Mouse (Mus musculus) hindbrain, embryonic 14.5 days (tissue): ENCODE measurements at regions not wholly inside any gene's neighbourhood (a gene's known extent, or its start where the extent isn't known, plus 50 kb on each side); places are given as distances from the start of the nearest gene placed in this dataset.
A peak's percentile ranks its signal among the peaks of the same experiment; 100 is the strongest.

ENCODE experiments used
- ATAC-seq: fragments of 200-750 bp; cut with Nextera tagmentation; 2 replicates; pipeline ENCODE4 v1.8.0; 2017; ENCODE audit warnings: moderate number of reproducible peaks, mild to moderate bottlenecking, moderate TSS enrichment, moderate library complexity; ENCODE audit not compliant: low FRiP score
- DNase-seq: peaks from one replicate; pipeline ENCODE4 v3.0.0-alpha.2; 2015; ENCODE audit warnings: low spot score
- H3K27ac ChIP-seq: fragments of 300-500 bp; sonication (generic); 2 replicates; pipeline ENCODE4 v1.5.1; 2014; ENCODE audit warnings: mild to moderate bottlenecking, moderate library complexity
- H3K27me3 ChIP-seq: fragments of 300-500 bp; sonication (generic); 2 replicates; pipeline ENCODE4 v1.6.1; 2014; ENCODE audit warnings: mild to moderate bottlenecking, low read length, mixed read lengths; ENCODE audit not compliant: control insufficient read depth, insufficient read depth
- H3K36me3 ChIP-seq: fragments of 300-500 bp; sonication (generic); replicated peaks from 2 replicates; pipeline ENCODE4 v1.6.1; 2014; ENCODE audit not compliant: control insufficient read depth, insufficient read depth
- H3K4me1 ChIP-seq: fragments of 300-500 bp; sonication (generic); replicated peaks from 2 replicates; pipeline ENCODE4 v1.6.1; 2014; ENCODE audit warnings: antibody characterized with exemption, low read length, mixed read lengths; ENCODE audit not compliant: control insufficient read depth, insufficient read depth
- H3K4me2 ChIP-seq: fragments of 300-500 bp; sonication (generic); replicated peaks from 2 replicates; pipeline ENCODE4 v1.6.1; 2014; ENCODE audit warnings: mild to moderate bottlenecking, moderate library complexity
- H3K4me3 ChIP-seq: fragments of 300-500 bp; sonication (generic); replicated peaks from 2 replicates; pipeline ENCODE4 v1.5.1; 2014; ENCODE audit warnings: mild to moderate bottlenecking, low read length
- H3K9ac ChIP-seq: fragments of 300-500 bp; sonication (generic); 2 replicates; pipeline ENCODE4 v1.6.1; 2014
- H3K9me3 ChIP-seq: fragments of 300-500 bp; sonication (generic); 2 replicates; pipeline ENCODE4 v1.6.1; 2016; ENCODE audit warnings: low read length; ENCODE audit not compliant: control insufficient read depth
- WGBS: fragments of 180-500 bp; shearing (Covaris S2); extraction: QIAGEN DNeasy Blood & Tissue Kit; methylation state at CpG from one replicate; pipeline ENCODE4 v1.1.7; 2014; 5-methylcytosine and 5-hydroxymethylcytosine counted together

DNA sequence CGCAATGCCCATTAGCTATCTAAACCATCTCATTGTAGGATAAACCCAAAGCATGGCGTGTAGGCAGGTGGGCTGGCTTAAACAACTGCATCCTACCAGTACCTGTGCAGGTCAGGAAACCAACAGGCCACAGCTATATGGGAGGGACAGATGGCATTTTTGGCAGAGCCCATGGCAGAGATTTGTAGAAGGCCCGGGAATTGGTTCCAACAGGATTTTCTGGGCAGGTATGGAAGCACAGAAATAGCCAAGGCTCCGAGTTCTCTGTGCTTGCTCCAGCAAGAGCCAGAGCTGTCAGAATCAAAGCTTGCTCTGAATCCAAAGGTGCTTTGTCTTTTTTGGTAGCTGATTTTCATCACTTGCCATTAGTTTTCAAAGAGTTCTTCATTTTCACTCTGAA, 107.9 kb upstream of the B3gat2 start:
- H3K27me3 ChIP-seq, result no peaks in the 10 kb centered on the region
- H3K27ac ChIP-seq, result no peak overlapping the region
- no peak overlapping the region for H3K9ac ChIP-seq
- H3K36me3 ChIP-seq, result no peaks in the 10 kb centered on the region
- peaks cover 4% of the 10 kb centered on the region; the same call in 1 of the 2 replicates for H3K4me1 ChIP-seq
- ATAC-seq (no peak), DNase-seq (no peak)
- no peak overlapping the region for H3K4me3 ChIP-seq
- no peaks in the 10 kb centered on the region for H3K9me3 ChIP-seq
- no peak overlapping the region for H3K4me2 ChIP-seq
- 86% methylated on average over 4 of the region's 4 CpGs for WGBS

DNA sequence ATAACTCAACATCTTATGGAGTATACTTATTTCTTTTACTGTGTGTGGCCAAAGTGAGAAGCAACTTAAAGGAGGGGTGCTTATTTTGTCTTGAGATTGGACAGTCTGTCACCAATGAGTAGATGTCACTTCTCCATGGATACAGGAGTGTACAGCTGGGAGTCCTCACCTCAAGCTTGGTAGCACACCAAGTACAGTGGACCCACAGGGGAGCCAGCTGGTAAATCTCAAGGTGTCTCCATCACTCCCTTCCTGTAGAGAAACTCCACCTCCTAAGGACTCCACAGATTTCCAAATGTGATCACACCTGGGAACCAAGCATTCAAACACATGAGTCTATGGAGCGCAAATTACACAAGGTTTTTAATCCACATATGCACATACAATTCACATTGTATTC, 105.8 kb upstream of the B3gat2 start:
- Histone ChIP-seq H3K4me3 (no peak overlapping the region), H3K9me3 (no peaks in the 10 kb centered on the region), H3K27ac (no peak overlapping the region; the same call in 1 of the 2 replicates), H3K27me3 (no peaks in the 10 kb centered on the region), H3K4me2 (no peak overlapping the region), H3K9ac (no peak overlapping the region), H3K36me3 (no peaks in the 10 kb centered on the region), H3K4me1 (no peaks in the 10 kb centered on the region)
- DNase-seq (no peak), ATAC-seq (no peak)
- 97% methylated on average over 1 of the region's 1 CpGs for WGBS

DNA sequence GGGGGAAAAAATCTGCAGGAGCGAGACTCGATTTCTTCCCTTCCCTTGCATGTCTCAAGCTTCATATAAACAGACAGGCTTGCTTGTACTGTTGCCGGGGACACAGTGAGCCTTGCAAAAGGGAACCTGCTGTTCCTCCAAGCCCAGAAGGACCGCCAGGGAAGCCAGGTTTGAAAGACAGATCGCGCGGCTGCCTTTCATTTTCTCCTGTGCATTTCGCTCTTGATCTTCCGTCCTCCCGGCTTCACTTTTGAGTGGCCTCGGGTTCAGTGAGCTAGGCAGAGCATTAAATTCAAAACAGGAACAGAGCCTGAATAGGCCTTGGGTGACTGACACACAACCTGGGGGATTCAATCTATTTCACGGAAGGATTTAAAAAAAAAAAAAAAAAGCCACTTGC, 105.3 kb upstream of the B3gat2 start:
- no peaks in the 10 kb centered on the region for H3K36me3 ChIP-seq
- no peak overlapping the region for H3K4me3 ChIP-seq
- no peak for DNase-seq
- H3K4me2 ChIP-seq, result peak overlapping the region; percentile 16
- ATAC-seq, result peak; percentile 39; the same call in 1 of the 2 replicates
- H3K4me1 ChIP-seq, result no peaks in the 10 kb centered on the region
- no peaks in the 10 kb centered on the region for H3K27me3 ChIP-seq
- H3K9me3 ChIP-seq, result no peaks in the 10 kb centered on the region
- H3K27ac ChIP-seq, result no peak overlapping the region; the same call in 1 of the 2 replicates
- H3K9ac ChIP-seq, result no peak overlapping the region
- 35% methylated on average over 12 of the region's 12 CpGs for WGBS

DNA sequence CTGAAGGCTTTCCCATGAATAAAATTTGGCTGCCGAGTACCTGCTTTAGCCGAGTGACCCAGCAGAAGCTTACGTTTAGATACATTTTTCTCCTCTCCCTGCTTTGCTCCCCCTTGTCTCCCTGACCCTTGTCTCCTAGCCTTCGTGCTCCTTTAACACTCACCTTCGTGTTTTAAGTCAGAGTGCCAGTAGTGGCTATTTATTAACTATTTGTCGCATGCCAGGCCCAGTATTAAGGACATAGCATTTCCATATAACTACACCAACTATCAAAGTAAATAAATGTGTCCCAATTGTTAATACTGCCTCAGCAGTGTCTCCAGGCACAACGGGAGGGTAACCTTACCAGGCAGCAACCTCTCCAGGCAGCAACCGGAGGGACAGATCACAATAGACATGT, 104.8 kb upstream of the B3gat2 start:
- Histone ChIP-seq H3K4me1 (no peaks in the 10 kb centered on the region), H3K9me3 (no peaks in the 10 kb centered on the region), H3K4me2 (peak overlapping the region; percentile 16; the same call in 1 of the 2 replicates), H3K36me3 (no peaks in the 10 kb centered on the region), H3K4me3 (no peak overlapping the region), H3K27ac (no peak overlapping the region), H3K27me3 (no peaks in the 10 kb centered on the region), H3K9ac (no peak overlapping the region)
- DNase-seq (no peak), ATAC-seq (no peak)
- WGBS, result 67% methylated on average over 8 of the region's 8 CpGs

DNA sequence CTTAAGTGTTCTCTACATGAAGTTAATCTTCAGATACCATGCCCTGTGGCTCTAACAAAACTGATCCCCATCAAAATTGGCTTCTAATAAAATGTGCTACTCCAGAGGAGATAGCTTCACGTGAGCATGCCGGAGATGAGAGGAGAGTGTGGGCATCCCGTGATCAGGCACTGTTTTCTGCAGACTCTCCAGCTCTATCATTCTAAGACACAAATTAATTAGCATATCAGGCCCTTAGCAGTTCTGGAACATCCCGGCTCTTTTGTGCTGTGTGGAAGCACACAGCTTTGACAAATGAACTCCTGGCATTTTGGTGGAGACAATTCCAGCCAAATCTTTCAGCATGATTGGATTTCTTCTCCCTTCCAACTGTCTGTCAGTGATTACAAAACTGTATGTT, 91.0 kb upstream of the B3gat2 start:
- DNase-seq (no peak), ATAC-seq (no peak)
- Histone ChIP-seq H3K36me3 (no peaks in the 10 kb centered on the region), H3K9me3 (no peaks in the 10 kb centered on the region), H3K4me3 (no peak overlapping the region), H3K4me2 (no peak overlapping the region), H3K4me1 (no peaks in the 10 kb centered on the region), H3K27me3 (no peaks in the 10 kb centered on the region), H3K9ac (no peak overlapping the region), H3K27ac (no peak overlapping the region)
- 53% methylated on average over 4 of the region's 4 CpGs for WGBS

DNA sequence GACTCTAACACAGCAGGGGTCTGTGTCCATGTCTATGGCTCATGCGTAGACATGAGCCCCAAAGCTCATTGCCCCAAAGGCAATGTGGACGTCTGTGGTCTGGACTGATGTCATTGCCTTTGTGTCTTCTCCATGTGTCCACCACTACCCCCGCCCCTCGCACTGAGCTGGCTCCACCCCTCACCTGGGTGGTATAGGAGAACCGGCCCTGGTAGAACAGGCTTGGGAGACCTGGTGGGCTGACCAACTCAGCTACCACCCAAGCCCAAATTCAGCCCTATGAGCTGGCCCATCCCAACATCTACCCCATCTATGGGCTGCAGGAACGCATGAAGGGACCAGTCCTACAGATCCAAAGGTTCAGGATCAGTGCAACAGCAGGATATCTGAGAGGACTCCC, 87.2 kb upstream of the B3gat2 start:
- H3K36me3 ChIP-seq, result no peaks in the 10 kb centered on the region
- DNase-seq (no peak), ATAC-seq (no peak)
- H3K27me3 ChIP-seq, result no peaks in the 10 kb centered on the region
- 92% methylated on average over 6 of the region's 6 CpGs for WGBS
- H3K4me3 ChIP-seq, result no peak overlapping the region
- no peak overlapping the region for H3K27ac ChIP-seq
- H3K9ac ChIP-seq, result no peak overlapping the region
- H3K9me3 ChIP-seq, result no peaks in the 10 kb centered on the region
- no peaks in the 10 kb centered on the region for H3K4me1 ChIP-seq
- no peak overlapping the region for H3K4me2 ChIP-seq

DNA sequence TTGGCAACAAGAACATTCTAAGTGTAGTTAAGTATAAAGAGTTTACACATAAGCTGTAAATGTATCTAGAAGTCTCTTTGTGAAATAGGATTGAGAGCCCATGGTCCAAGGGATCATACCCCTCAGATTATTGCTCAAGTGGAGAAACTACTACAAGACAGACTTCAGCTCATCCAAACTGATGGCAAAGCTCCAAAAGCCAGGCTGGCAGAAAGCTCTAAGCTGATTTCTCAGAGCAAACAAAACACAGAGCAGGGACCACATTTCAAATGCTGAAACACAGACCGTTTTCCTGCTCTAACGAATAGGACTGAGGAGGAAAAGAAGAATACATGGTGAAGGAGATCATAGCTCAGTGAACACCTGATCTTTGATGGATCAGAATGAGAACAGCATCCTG, 85.3 kb upstream of the B3gat2 start:
- H3K4me1 ChIP-seq, result no peaks in the 10 kb centered on the region

DNA sequence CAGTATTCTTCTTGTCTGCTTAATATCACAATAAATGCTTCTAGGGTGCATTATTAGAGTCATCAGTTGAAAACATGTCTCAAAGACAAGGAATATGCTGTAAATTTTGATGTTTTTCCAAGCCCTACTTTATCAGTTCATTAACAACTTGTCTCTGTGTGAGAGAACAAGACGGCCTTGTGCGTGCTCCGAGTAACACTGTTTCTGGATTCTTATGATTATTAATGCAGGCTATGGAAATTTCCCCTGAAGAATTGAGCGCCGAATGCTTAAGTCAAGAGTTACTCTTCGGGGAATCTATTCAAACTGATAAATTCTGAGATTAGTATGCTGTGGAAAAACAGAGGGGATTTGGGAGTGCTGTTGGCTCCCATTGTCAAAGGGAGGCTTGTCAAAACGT, 72.2 kb upstream of the B3gat2 start:
- Histone ChIP-seq H3K36me3 (no peaks in the 10 kb centered on the region), H3K9ac (no peak overlapping the region), H3K4me3 (no peak overlapping the region), H3K27ac (no peak overlapping the region), H3K27me3 (no peaks in the 10 kb centered on the region), H3K9me3 (no peaks in the 10 kb centered on the region), H3K4me1 (no peaks in the 10 kb centered on the region), H3K4me2 (no peak overlapping the region)
- ATAC-seq (no peak), DNase-seq (no peak)
- 60% methylated on average over 7 of the region's 7 CpGs for WGBS

More for the DNA sequence above, 85.3 kb upstream of the B3gat2 start:
- no peak overlapping the region for H3K4me3 ChIP-seq
- DNase-seq, result no peak
- H3K27me3 ChIP-seq, result no peaks in the 10 kb centered on the region
- ATAC-seq, result no peak
- no peak overlapping the region for H3K9ac ChIP-seq
- H3K27ac ChIP-seq, result no peak overlapping the region
- H3K4me2 ChIP-seq, result no peak overlapping the region
- WGBS, result 78% methylated on average over 2 of the region's 2 CpGs
- no peaks in the 10 kb centered on the region for H3K36me3 ChIP-seq
- no peaks in the 10 kb centered on the region for H3K9me3 ChIP-seq

DNA sequence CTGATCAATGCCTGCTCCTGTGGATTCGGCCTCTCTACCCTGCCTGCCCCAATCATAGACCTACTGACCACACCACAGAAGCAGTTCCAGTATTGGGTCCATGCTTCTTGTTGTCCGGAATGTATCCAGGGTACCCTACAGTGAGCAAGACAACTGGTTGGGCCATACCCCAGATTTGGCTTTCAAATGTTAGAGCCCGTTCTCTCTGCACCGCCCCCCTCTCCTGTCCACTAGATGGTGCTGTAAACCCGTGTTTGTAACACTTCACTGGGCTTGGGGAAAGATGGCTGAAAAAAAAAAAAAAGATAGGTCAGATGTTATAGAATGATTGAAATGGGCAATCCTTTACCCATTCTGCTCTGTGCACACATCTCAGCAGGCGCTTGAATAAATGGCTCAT, 56.1 kb upstream of the B3gat2 start:
- DNase-seq (peak; percentile 80), ATAC-seq (peak; percentile 79)
- Histone ChIP-seq H3K4me1 (peaks cover 8% of the 10 kb centered on the region), H3K36me3 (no peaks in the 10 kb centered on the region), H3K27me3 (no peaks in the 10 kb centered on the region), H3K9me3 (no peaks in the 10 kb centered on the region), H3K4me3 (no peak overlapping the region), H3K9ac (no peak overlapping the region), H3K27ac (no peak overlapping the region), H3K4me2 (no peak overlapping the region)
- WGBS, result 20% methylated on average over 6 of the region's 6 CpGs

DNA sequence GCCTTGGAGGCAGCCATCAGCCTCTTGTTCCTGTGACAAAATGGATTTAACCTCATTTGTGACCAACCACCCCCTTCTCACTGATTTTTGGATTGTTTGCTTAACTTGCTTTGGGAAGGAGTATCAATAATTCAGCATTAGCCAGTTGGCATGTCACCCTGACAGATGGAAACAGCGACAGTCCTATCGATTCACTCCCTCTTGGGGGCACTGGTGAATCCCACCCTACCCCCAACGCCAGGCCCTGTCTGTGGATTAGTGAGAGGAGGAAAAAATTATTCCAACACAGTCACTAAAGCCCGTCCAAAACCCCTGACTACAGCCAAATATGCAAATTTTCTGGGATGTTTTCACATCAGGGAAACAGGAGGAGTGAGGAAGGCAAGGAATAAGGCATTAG, 55.1 kb upstream of the B3gat2 start:
- no peak overlapping the region for H3K4me2 ChIP-seq
- no peak overlapping the region for H3K27ac ChIP-seq
- H3K9ac ChIP-seq, result no peak overlapping the region
- ATAC-seq, result peak; percentile 41
- H3K4me1 ChIP-seq, result peaks cover 8% of the 10 kb centered on the region
- no peak overlapping the region for H3K4me3 ChIP-seq
- no peaks in the 10 kb centered on the region for H3K9me3 ChIP-seq
- no peak for DNase-seq
- H3K27me3 ChIP-seq, result no peaks in the 10 kb centered on the region
- H3K36me3 ChIP-seq, result no peaks in the 10 kb centered on the region
- 38% methylated on average over 4 of the region's 4 CpGs for WGBS
